Mouse (Mus musculus) 416B (cell line): ENCODE results near the gene Nedd9.

Experiments used
- DNase-seq: peaks from one replicate; pipeline ENCODE4 v3.0.0; 2011; ENCODE audit warnings: low read depth

The Nedd9 gene

DNA sequence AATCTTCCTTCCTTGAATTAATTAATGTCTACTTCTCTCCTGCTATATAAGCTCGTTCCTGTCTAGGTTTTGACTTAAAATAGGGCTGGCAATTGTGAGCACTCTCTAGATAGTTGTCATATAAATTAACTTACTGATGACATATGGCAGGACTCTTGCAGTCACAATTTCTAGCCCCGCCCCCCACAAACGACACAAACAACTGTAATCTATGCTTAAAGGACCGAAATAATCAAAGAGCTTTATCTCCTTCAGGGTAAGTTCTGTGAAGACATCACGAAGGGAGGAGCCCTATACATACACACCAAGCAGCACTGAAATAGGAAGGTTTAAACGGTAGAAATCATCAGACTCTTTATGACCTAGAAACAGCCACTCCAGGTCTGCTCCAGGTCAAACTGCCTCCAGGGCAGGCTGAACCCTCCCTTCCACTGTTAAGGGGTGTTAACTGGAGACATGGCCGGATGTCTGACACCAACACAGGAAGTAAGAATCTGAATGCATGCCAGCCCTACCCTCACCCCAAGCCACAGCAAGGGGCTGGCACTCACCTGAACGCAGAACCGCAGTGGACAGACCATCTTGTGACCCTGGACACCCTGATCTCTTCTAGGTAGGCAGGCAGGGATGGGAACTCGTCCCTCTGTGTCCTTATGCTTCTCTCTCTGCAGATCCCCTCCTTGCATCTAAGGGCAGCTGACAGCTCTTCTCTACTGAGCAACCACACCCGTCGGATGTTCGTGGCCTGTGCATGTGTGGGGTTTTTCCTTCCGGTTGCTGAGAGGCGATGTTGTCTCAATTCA is at the start of gene Nedd9:
TSS of gene Nedd9 (minus strand) at position 757 of the 803 bp plus-strand sequence.
- DNase-seq: peak; percentile 96

- peak; percentile 32 for DNase-seq
Measured at GRCm38 (mm10) chr13:41532625-41533024, 45.5 kb upstream of the Nedd9 start.

- no peak for DNase-seq
Measured at GRCm38 (mm10) chr13:41530326-41530725, 43.2 kb upstream of the Nedd9 start.

- no peak for DNase-seq
Measured at GRCm38 (mm10) chr13:41524208-41524607, 37.0 kb upstream of the Nedd9 start.

DNA sequence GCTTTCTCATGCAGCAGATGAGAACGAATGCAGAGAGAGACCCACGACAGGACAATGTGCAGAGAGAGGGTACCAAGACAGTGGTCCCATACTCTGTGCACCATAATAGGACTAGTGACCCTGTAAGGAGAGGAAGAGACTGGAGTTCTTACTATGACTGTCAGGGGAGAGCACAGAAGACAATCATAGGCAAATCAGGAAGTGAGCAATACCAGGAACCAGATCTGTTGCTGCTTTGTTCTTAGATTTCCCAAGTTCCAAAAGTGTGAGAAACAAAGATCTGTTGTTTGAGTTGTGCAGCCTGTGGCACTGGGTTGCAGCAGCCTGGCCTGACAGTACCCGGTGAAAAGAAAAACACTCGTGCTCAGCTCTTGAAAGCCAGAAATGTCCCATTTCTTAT is 34.1 kb upstream of the Nedd9 start:
- DNase-seq: peak; percentile 36

- no peak for DNase-seq
Measured at GRCm38 (mm10) chr13:41520549-41521161, 33.5 kb upstream of the Nedd9 start.

- DNase-seq: no peak
Measured at GRCm38 (mm10) chr13:41519792-41520191, 32.6 kb upstream of the Nedd9 start.

- DNase-seq: no peak
Measured at GRCm38 (mm10) chr13:41517193-41517592, 30.0 kb upstream of the Nedd9 start.

DNA sequence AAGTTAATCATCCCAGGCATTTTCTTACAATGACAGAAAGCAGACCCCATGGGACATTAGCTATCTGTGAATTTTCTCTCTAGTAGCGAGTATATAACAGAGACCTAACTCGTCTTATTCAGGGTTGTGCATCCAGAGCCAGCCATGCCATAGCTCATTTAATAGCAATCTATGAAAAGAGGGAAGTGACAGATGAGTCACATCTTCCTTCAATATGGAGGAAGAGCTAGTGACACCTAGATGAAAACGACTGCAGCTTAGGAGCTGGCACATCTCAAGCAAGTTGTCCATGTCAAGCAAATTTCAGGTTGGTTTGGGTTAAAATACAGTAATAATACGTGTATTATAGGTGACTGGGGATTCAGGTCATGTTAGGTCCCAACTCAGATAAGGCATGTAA is 28.6 kb upstream of the Nedd9 start:
- DNase-seq: peak; percentile 84

DNA sequence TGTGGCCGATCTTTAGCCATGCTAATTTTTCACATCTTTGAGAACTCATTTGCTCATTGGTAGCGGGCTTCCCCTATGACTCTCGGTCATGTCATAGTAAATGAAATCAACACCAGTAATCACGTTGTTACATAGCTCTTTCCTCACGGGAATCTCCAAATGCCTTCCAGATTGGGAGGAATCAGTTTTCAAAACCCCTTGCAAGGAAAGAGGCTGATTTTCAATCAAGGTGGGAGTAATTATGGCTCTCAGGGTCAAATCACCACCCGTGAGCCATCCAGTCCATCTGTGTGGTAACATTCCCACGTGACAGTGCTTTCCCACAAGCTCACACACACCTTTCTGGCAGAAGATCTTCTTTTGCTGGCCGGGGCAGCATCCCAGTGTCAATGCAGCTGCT is 27.8 kb upstream of the Nedd9 start:
- DNase-seq: no peak

- peak; percentile 88 for DNase-seq
Measured at GRCm38 (mm10) chr13:41513456-41513855, 26.3 kb upstream of the Nedd9 start.

GRCm38 (mm10) chr13:41512243-41512642 is 25.1 kb upstream of the Nedd9 start:
- DNase-seq: no peak

GRCm38 (mm10) chr13:41510631-41511419 is 23.7 kb upstream of the Nedd9 start:
- DNase-seq: no peak

GRCm38 (mm10) chr13:41505594-41505993 is 18.4 kb upstream of the Nedd9 start:
- no peak for DNase-seq

- DNase-seq: no peak
Measured at GRCm38 (mm10) chr13:41504997-41505396, 17.8 kb upstream of the Nedd9 start.

DNA sequence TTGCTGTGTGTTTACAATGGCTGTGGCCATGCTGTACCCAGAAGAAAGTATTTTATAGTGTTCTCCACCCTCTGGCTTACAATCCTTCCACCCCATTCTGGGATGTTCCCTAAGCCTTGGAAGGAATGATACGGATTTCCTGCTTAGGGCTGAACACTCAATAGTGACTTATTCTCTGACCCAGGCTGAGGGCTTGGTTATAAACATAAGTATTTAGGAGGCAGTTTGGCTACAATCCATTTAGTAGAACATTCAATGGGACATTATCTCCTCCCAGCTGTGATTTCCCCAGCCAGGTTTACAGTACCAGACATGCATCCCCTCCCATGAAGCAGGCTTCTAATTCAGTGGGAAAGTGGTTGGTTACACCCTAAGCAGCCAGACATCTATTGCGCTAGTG is 17.3 kb upstream of the Nedd9 start:
- no peak for DNase-seq

DNA sequence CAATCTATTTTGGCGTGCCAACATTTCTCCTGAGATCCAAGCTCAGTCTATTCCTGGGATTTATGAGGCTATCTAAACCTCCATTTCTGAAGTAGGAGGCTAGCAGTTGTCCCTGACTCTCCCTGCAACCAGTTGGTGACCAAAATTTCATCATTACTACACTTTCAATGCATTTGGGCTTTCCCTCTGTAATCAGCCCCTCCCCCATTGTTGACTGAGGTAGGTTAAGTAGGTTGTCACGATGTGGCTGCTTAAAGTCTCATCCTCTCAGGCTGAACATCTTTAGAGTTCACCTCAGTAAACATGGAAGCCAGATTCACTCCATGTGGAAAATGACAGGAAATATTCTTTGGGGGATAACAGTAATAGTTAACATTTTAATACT is 15.7 kb upstream of the Nedd9 start:
- DNase-seq: no peak

DNA sequence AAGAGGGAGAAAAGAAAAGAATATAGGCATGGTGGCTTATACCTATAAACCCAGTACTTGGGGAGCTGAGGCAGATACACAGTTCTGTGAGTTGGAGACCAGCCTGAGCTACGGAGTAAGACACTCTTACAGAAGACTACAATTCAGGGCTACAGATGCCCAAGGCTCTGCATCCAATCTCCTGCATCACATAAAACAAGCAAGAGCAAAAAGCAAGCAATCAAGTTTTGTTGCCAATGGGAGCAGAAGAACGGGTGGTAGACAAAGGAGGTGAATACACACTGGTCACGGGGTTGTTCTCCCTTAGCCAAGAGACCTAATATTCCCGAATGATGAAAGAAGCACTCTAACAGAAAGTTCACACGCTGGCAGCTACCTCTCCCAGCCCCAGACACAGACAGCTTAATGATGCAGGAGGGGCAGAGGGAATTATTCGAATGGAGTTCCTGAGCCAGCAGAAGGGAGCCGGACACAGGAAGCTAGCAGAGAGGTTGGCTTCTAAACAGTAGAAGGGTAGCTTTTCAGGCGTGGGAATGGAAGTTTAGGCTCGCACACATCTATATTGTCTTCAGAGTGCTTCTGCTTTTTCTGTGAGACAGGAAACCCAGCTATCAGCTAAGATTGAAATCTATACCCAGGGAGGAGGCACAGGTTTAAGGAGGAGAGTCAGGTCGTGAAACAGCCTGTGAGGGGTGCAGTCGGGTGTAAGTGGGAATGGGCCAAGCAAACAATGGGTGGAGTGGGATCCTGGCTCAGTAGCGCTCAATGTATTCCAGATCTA is 15.2 kb upstream of the Nedd9 start:
- peak; percentile 42 for DNase-seq

DNA sequence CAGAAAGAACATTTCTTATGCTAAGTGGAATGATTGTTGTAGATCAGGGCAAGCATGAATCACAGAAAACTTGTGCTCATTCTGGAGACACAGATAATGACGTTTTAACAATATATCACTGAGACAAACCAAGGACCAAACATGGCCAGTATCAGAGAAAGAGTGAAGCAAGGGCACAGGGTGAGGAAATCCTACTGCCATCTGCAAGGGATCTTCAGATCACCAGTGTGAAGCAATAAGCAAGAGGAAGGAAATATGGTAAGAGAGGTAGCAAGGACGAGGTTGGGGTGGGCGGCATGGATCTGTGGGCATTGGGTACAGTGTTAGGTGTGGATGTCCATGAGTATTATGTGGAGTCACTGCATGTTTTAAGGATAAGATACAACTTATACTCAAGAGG is 13.6 kb upstream of the Nedd9 start:
- peak; percentile 83 for DNase-seq

DNA sequence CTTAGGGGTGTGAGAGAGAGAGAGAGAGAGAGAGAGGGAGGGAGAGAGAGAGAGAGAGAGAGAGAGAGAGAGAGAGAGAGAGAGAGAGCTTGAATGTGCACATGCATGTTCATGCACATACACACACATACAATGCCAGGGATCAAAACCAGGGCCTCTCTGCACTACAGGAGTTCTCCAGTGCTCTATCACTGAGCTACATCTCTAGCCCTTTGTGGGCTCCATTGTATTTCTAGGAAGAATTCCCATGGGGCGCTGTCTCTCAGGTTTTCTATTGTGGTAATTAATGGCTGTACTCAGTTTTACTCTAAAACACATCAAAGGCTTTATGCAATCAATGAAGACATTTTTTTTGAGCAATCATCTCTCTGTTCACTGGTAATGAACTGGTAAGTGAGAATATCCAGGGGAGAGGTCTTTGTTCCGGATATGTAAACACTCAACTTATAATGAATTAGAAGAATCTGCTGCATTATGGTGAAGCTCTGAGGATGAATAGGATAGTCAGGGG is 11.5 kb upstream of the Nedd9 start:
- DNase-seq: no peak

DNA sequence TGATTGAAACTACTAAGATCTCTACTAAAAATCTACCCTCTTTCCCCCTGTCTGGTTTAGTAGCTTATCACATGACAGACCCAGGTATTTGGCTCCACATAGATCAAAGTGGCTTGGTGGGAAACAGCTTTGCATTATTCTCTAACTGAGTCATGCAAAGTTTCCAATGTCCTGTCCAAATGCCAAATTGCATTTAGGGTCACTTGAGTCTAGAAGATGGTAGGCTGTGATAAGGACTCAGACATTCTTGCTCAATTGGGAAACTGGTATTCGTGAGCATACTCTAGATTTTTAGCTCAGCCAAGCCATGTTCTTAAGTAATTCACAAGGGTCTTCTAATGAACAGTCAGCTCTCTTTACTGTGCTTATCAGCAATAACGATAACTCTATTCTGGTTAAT is 7.5 kb upstream of the Nedd9 start:
- peak; percentile 68 for DNase-seq
